Mouse (Mus musculus) forebrain, postnatal 0 days (tissue): ENCODE measurements around the gene Ralgps1. TPM values are rescaled to one million over a fixed set of nuclear protein-coding genes. Genes with fewer than 3 reads are reported as not detected.

Source experiments
- ATAC-seq: fragments of 200-750 bp; cut with Nextera tagmentation; 2 replicates; pipeline ENCODE4 v1.8.0; 2017; ENCODE audit warnings: mild to moderate bottlenecking, moderate library complexity
- DNase-seq: peaks from one replicate; pipeline ENCODE4 v3.0.0-alpha.2; 2015
- H3K27ac ChIP-seq: fragments of 300-500 bp; sonication (generic); 2 replicates; pipeline ENCODE4 v1.5.1; 2014; ENCODE audit warnings: low read depth, mild to moderate bottlenecking, antibody characterized with exemption, low read length, moderate library complexity, mixed read lengths
- H3K27me3 ChIP-seq: fragments of 300-500 bp; sonication (generic); 2 replicates; pipeline ENCODE4 v1.6.1; 2014; ENCODE audit warnings: mild to moderate bottlenecking, low read length, mixed read lengths; ENCODE audit not compliant: insufficient read depth
- H3K36me3 ChIP-seq: fragments of 300-500 bp; sonication (generic); 2 replicates; pipeline ENCODE4 v1.6.1; 2014; ENCODE audit warnings: mild to moderate bottlenecking, moderate library complexity; ENCODE audit not compliant: insufficient read depth
- H3K4me1 ChIP-seq: fragments of 300-500 bp; sonication (generic); 2 replicates; pipeline ENCODE4 v1.6.1; 2014; ENCODE audit warnings: antibody characterized with exemption; ENCODE audit not compliant: insufficient read depth
- H3K4me2 ChIP-seq: fragments of 300-500 bp; sonication (generic); 2 replicates; pipeline ENCODE4 v1.6.1; 2014; ENCODE audit warnings: low read depth, mild to moderate bottlenecking, moderate library complexity
- H3K4me3 ChIP-seq: fragments of 300-500 bp; sonication (generic); 2 replicates; pipeline ENCODE4 v1.5.1; 2014; ENCODE audit warnings: low read depth, low read length, mixed read lengths
- H3K9ac ChIP-seq: fragments of 300-500 bp; sonication (generic); 2 replicates; pipeline ENCODE4 v1.6.1; 2014; ENCODE audit warnings: mild to moderate bottlenecking
- H3K9me3 ChIP-seq: fragments of 300-500 bp; sonication (generic); 2 replicates; pipeline ENCODE4 v1.6.1; 2016; ENCODE audit warnings: low read length
- CTCF ChIP-seq: sonication (generic); IDR thresholded peaks from 2 replicates; pipeline ENCODE4 v1.5.1; 2016; ENCODE audit warnings: antibody characterized with exemption, control low read depth, low read depth
- WGBS: fragments of 180-500 bp; shearing (Covaris S2); extraction: QIAGEN DNeasy Blood & Tissue Kit; methylation state at CpG from one replicate; pipeline ENCODE4 v1.1.7; 2014; 5-methylcytosine and 5-hydroxymethylcytosine counted together
- polyA plus RNA-seq: library from polyadenylated mRNA; unstranded; fragments of >200 nt; fragmentation: Nextera tagmentation; extraction: Ambion mirVana; gene quantifications from 2 replicates; pipeline ENCODE4 v1.2.1, GENCODE M21; 2015
- total RNA-seq: library from RNA; depleted of rRNA; stranded (reverse); fragments of >200 nt; gene quantifications from 2 replicates; pipeline ENCODE4 v1.2.3, GENCODE M21; 2014

Gene Ralgps1
- total and polyA plus RNA-seq, 2 experiments from 2014 or later: 24.6 to 66.9 TPM

DNA sequence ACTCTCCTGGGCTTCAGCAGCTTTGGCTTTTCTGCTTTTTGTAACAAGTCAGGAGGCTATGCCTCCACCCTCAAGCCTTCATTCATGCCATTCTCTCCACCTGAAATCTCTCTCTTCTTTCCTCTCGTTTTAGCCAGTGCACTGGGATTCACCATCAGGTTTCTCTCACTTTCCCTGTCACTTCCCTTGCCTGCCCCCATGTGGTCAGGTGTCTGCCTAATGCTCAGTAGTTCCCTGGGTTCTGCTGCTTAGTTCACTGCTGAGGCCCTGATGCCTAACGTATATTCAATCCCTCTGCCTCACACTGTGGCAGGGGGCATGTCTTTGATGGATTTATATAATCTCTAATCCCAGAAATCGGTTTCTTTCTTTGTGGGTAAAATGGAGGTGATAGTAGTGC, 29.9 kb upstream of the Ralgps1 start:
- Histone ChIP-seq H3K4me2 (no peak overlapping the region), H3K9ac (no peak overlapping the region), H3K36me3 (no peaks in the 10 kb centered on the region), H3K4me1 (no peaks in the 10 kb centered on the region), H3K4me3 (no peak overlapping the region), H3K27me3 (no peaks in the 10 kb centered on the region), H3K9me3 (no peaks in the 10 kb centered on the region), H3K27ac (no peak overlapping the region)
- DNase-seq (no peak), ATAC-seq (no peak)
- peak; percentile 52 for TF ChIP-seq CTCF
- WGBS: 35% methylated on average over 3 of the region's 3 CpGs

- Histone ChIP-seq H3K4me2 (no peak overlapping the region), H3K4me1 (no peaks in the 10 kb centered on the region), H3K9me3 (no peaks in the 10 kb centered on the region), H3K27ac (no peak overlapping the region), H3K27me3 (no peaks in the 10 kb centered on the region), H3K4me3 (no peak overlapping the region), H3K9ac (no peak overlapping the region), H3K36me3 (no peaks in the 10 kb centered on the region)
- ATAC-seq (no peak), DNase-seq (no peak)
- TF ChIP-seq CTCF: no peak
- 89% methylated on average over 5 of the region's 5 CpGs for WGBS
These were observed 29.3 kb upstream of the Ralgps1 start for GRCm38 (mm10) chr2:33400541-33400940.

- ATAC-seq (no peak), DNase-seq (no peak)
- H3K9me3 ChIP-seq: no peaks in the 10 kb centered on the region
- no peak overlapping the region for H3K27ac ChIP-seq
- no peaks in the 10 kb centered on the region for H3K27me3 ChIP-seq
- no peak overlapping the region for H3K9ac ChIP-seq
- no peak overlapping the region for H3K4me3 ChIP-seq
- 81% methylated on average over 7 of the region's 7 CpGs for WGBS
- no peaks in the 10 kb centered on the region for H3K36me3 ChIP-seq
- TF ChIP-seq CTCF: no peak
- H3K4me1 ChIP-seq: no peaks in the 10 kb centered on the region
- no peak overlapping the region for H3K4me2 ChIP-seq
These were observed 27.8 kb upstream of the Ralgps1 start for GRCm38 (mm10) chr2:33399091-33399490.

- Histone ChIP-seq H3K9me3 (no peaks in the 10 kb centered on the region), H3K27ac (no peak overlapping the region), H3K27me3 (no peaks in the 10 kb centered on the region), H3K9ac (no peak overlapping the region), H3K36me3 (no peaks in the 10 kb centered on the region), H3K4me2 (no peak overlapping the region), H3K4me3 (no peak overlapping the region), H3K4me1 (no peaks in the 10 kb centered on the region)
- ATAC-seq (no peak), DNase-seq (no peak)
- WGBS: 63% methylated on average over 4 of the region's 4 CpGs
- TF ChIP-seq CTCF: no peak
These were observed 25.8 kb upstream of the Ralgps1 start for GRCm38 (mm10) chr2:33397036-33397435.

DNA sequence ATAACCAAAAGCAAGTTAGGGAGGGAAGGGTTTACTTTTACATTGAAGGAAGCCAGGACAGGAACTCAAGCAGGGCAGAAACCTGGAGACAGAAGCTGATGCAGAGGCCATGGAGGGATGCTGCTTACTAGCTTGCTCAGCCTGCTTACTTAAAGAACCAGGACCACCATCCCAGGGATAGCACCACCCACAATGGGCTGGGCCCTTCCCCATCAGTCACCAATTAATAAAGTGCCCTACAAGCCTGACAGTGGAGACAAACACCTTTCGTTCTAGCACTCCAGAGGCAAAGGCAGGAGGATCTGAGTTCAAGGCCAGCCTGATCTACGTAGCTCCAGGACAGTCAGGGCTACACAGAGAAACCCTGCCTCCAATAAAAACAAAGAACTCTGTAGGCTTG, 23.8 kb upstream of the Ralgps1 start:
- Histone ChIP-seq H3K36me3 (no peaks in the 10 kb centered on the region), H3K27me3 (no peaks in the 10 kb centered on the region), H3K4me3 (no peak overlapping the region), H3K9ac (no peak overlapping the region), H3K4me1 (no peaks in the 10 kb centered on the region), H3K27ac (no peak overlapping the region), H3K4me2 (no peak overlapping the region), H3K9me3 (no peaks in the 10 kb centered on the region)
- no peak for TF ChIP-seq CTCF
- DNase-seq: no peak
- WGBS: 83% methylated on average over 2 of the region's 2 CpGs
- no peak for ATAC-seq

GRCm38 (mm10) chr2:33393951-33394635, 22.8 kb upstream of the Ralgps1 start:
- DNase-seq: peak; percentile 83
- H3K4me3 ChIP-seq: no peak overlapping the region
- no peaks in the 10 kb centered on the region for H3K4me1 ChIP-seq
- no peak for TF ChIP-seq CTCF
- no peaks in the 10 kb centered on the region for H3K27me3 ChIP-seq
- 43% methylated on average over 11 of the region's 11 CpGs for WGBS
- no peaks in the 10 kb centered on the region for H3K36me3 ChIP-seq
- H3K9me3 ChIP-seq: no peaks in the 10 kb centered on the region
- H3K27ac ChIP-seq: peak overlapping the region; percentile 59
- no peak overlapping the region for H3K4me2 ChIP-seq
- no peak overlapping the region for H3K9ac ChIP-seq
- peak; percentile 90 for ATAC-seq

GRCm38 (mm10) chr2:33393021-33393420, 21.7 kb upstream of the Ralgps1 start:
- DNase-seq: no peak
- H3K4me2 ChIP-seq: no peak overlapping the region
- no peak overlapping the region for H3K4me3 ChIP-seq
- H3K9ac ChIP-seq: no peak overlapping the region
- H3K9me3 ChIP-seq: no peaks in the 10 kb centered on the region
- no peaks in the 10 kb centered on the region for H3K27me3 ChIP-seq
- no peak for ATAC-seq
- H3K27ac ChIP-seq: no peak overlapping the region
- no peaks in the 10 kb centered on the region for H3K4me1 ChIP-seq
- no peaks in the 10 kb centered on the region for H3K36me3 ChIP-seq
- TF ChIP-seq CTCF: no peak
